Mouse (Mus musculus): ENCODE data around the gene Ifi35.
A peak's percentile ranks its signal among the peaks of the same experiment; 100 is the strongest.
"Not testable (repeated sequence)": the region's sequence is repeated elsewhere in the genome, so short reads cannot be mapped to it uniquely, and the experiment has no call there.

Gene Ifi35

DNA sequence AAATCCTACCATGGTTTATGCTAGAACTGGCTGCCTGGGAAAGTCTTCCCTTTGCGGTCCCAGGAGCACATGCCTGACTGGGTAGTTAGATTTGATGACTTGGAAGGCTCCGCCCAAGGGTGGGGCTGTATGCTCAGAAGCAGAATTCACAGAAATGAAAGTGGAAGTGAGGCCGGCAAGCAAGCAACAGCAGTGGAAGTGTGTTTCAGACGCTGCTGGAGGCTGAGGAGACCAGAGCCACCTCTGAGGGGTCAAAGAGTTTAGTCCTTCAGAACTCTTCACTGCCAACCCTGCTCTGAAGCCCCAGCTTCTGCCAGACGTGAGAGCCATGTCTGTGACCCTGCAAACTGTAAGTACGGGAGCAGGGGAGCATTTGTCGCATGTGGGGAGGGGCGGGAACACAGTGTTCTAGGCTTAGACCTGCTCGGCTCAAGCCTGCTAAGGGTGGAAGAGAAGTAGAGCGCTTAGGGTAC is at the start of gene Ifi35:
TSS of gene Ifi35 (plus strand) at position 134 of the 473 bp plus-strand sequence.
- DNase-seq (ENCODE audit: low read depth in 2 of 2, low spot score in 2 of 2) = peak; percentile 48 to 64

DNA sequence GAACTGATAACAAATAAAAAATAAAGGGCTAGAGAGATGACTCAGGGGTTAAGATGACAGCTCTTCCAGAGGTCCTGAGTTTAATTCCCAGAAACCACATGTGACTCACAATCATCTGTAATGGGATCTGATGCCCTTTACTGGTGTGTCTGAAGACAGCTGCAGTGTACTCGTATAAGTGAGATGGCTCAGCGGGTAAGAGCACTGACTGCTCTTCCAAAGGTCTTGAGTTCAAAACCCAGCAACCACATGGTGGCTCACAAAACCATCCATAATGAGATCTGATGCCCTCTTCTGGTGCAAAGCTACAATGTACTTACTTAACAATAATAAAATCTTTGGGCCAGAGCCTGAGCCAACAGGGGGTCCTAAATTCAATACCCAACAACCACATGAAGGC is 32.9 kb upstream of the Ifi35 start:
- no peak for DNase-seq (ENCODE audit: low read depth in 2 of 2, low spot score in 2 of 2)

DNA sequence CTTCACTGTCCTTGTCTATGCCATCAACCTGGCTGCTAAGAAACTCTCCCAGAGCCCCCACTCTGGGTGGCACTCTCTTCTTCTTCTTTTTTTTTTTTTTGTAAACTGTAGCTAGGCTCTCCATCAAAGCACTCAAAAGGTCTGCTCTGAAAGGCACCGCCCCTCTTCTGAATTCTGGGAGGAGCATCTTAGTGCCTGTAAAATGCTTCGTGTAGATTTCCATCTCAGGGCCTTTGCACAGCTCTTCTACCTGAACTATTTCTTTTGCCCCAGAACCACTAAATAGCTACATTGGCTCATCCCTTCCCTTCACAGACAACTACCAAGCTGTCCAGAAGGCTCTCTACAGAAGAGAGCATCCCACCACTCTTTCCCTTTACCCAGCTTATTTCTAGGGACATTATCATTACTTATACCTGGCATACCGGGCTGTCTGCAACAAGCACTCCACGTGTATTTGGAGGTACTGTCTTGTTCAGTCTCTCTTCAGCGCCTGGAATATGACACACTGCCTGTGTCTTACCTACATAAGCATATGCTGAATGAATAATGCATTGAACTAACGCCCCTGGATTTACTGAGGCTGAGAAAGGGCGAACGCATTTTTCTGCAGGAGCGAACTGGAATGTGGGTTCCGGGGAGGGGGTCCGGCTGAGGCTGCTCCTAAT is 31.6 kb upstream of the Ifi35 start:
- DNase-seq (ENCODE audit: low read depth in 2 of 2, low spot score in 2 of 2) = no peak

DNA sequence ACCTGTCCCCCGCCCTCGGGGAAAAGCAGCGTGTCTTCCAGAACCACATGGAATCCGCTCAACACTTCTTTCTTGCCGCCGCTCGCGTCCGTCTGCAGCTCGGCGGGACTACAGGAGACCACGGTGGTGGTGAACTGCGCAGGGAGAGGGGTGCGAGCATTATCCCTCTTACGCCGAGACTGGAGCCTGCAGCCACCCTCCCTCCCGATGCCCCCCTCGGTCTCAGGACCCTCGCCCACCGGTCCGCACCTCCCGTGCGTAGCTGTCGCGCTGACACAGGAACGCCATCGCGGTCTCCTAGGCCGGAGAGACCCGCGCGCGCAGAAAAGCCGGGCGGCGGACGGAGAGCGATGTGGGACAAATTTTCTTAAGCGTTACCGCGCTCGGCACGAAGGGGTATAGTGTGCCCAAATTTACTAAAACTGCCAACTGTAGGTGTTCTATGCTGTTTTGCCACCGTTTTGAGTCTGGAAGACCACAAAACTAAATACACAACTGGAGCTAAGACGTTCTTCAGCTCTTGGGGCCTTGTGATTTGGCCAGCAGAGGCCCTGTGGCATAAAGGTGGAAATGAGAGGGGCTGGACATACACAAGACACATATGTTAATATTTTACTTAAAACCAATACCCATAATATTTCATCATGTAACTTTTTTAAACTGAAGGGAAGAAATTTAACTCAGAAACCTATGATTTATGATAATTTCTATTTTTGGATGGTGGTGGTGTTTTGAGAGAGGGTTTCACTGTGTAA is 30.9 kb upstream of the Ifi35 start, which contains the start of gene Aarsd1:
TSS of gene Aarsd1 (minus strand) at position 515 of the 755 bp plus-strand sequence.
- DNase-seq (ENCODE audit: low read depth in 2 of 2, low spot score in 2 of 2) = peak; percentile 73 to 86

DNA sequence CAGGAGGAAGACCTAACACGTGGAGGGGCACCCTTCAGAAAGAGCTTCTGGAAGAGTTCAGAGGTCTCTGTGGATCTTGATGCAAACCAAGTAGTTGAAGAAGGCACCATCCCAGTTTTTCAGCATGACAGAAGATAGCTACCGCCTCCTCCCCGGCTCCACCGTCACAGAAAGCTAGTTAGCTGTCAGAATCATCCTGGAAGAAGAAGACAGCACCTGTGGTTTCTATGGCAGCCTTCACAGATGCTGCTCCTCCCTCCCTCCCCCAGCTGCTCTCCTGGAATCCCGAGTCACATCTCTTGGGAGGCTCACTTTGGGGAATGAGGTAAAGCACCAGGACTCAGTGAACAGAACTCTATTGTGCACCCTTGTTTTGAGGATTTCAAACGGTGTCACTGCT is 29.2 kb upstream of the Ifi35 start:
- no peak for DNase-seq (ENCODE audit: low read depth in 2 of 2, low spot score in 2 of 2)

DNA sequence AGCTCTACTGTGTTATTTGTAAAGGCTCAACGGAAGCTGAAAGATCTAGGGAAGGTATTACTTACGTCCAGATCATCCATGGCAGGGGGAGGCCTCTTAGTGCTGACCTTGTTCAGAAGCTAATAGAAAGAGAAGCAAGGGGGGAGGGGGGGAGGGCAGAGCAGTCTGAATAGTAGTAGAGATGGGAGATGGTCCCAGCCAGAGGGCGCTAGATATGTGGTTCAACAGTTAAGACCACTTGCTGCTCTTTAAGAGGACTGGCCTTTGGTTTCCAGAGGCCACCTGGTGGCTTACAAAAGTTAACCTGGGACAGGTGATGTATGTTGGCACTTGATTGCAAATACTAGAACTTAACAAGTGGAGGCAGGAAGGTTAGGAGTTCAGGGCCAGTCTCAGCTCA is 28.6 kb upstream of the Ifi35 start:
- no peak for DNase-seq (ENCODE audit: low read depth in 2 of 2, low spot score in 2 of 2)

DNA sequence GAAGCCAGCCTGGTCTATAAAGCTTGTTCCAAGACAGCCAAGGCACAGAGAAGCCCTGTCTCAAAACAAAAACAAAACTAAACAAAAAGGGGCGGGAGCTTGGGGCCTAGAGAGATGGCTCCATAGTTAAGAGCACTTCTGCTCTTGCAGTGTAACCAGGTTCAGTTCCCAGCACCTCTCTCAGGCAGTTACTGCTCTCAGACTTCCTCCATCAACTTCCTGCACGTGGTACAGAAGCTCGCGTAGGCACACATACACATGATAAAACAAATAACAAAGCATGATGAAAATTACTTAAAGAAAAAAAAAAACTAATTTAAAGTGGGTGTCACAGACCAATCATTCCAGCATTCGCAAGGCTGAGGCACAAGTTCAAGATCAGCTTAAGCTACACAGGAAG is 28.1 kb upstream of the Ifi35 start:
- no peak for DNase-seq (ENCODE audit: low read depth in 2 of 2, low spot score in 2 of 2)

DNA sequence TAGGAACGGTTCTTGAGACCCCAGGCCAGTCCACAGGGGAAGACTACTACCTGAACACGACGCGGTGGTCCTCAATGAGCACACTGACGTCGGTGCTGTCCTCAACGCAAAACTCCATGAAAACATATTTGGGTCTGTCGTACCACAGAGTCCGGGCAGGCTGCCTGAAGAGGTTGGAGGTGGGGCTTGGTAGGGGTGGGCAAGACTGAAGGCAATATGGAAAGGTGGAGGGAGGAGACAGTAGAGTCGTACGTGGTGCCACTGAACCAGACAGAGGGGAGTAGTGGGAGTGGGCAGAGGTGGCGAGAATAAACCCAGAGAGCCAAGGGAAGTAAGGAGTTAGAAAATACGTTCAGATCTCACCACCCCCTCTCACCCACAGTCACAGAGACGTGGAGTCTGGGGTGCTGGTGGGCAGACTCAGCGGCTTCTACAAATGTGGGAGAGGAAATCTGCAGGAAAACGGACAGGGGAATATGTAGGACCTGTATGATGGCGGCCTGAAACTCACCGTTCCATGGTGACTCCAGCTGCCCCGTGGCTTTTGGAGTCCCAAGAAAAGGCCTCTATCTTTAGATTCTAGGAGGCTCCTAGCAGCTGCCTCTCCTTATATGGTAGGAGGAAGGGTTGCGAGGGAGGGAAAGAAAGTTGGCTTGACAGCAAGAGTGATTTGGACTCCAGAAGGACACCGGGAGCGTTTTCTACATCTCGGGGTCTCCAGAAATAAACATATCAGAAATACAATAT is 23.9 kb upstream of the Ifi35 start, which contains the start of gene Gm27029:
TSS of gene Gm27029 (minus strand) at position 692 of the 747 bp plus-strand sequence.
- peak in 1 of 2 experiments; percentile 16 for DNase-seq (ENCODE audit: low read depth in 2 of 2, low spot score in 2 of 2)

DNA sequence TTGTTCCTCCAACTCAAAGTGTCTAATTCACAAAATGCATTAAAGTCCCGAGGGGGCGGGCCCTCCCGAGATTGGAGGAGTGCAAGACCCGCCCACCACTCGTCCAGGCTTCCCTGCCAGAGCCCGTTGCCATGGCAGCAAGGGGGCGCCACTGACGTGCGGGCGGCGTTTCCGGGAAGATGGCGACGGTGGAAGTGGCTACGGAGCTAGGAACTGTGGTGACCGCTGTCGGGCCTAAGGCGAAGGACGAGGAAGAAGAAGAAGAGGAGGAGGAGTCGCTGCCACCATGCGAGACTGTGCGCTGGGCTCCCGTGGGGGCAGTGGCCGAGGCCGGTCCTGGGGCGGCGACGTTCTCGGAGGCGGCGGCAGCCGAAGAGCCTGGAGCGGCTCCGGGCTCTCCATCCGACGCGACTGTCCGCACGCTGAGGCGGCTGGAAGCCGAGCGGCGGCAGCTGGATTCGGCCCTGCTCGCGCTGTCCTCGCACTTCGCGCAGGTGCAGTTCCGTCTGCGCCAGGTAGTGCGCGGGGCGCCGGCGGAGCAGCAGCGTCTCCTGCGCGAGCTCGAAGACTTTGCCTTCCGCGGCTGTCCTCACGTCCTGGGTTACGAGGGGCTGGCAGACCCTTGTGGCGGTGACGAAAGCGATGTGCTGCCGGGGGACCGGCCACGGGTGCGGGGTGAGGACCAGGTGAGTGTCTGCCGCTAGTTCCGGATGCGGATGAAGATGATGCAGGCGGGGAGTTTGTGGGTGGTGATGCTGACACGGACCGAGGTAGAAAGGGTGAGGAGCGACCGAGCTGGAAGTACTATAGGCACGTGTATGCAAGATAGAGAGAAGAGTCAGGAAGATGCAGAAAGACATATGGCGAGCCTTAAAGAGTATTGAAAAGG is 23.0 kb upstream of the Ifi35 start, which contains the start of the genes Rundc1 and Ptges3l:
TSS of gene Rundc1 (plus strand) at position 161 of the 889 bp plus-strand sequence.
TSS of gene Ptges3l (minus strand) at position 409 of the 889 bp plus-strand sequence.
- DNase-seq (ENCODE audit: low read depth in 2 of 2, low spot score in 2 of 2) = peak; percentile 96 to 99

DNA sequence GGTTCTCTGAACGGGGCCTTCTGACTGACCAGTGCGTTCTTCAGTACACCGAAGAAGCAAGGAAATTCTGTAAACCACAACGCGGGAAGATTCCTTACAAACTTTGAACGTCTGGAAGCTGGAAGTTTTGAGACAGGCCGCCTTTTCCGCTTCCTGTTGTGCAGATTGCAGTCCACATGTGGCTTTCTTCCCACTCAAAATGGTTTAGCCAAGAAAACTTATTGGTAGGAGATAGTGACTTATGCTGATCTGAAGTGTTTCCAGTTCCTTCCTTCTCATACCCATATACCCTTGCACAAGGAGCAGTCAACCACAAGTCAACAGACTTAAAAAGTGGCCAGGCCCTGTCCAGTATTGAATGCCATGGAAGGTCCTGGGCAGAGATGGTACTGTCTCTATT is 22.0 kb upstream of the Ifi35 start:
- no peak for DNase-seq (ENCODE audit: low read depth in 2 of 2, low spot score in 2 of 2)

DNA sequence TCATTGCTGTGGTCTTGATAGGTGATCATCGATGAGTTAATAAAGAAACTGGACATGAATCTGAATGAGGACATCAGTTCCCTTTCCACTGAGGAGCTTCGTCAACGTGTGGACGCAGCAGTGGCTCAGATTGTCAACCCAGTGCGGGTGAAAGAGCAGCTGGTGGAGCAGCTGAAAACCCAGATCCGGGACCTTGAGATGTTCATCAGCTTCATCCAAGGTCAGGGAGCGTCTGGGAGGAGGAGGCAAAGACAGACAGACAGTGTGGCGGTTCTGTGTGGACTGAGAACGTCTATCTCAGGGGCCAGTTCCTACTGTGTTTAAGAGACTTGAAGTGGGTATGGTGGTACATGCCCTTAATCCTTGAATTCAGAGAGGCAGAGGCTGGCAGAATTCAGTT is 16.9 kb upstream of the Ifi35 start:
- DNase-seq (ENCODE audit: low read depth in 2 of 2, low spot score in 2 of 2) = no peak

DNA sequence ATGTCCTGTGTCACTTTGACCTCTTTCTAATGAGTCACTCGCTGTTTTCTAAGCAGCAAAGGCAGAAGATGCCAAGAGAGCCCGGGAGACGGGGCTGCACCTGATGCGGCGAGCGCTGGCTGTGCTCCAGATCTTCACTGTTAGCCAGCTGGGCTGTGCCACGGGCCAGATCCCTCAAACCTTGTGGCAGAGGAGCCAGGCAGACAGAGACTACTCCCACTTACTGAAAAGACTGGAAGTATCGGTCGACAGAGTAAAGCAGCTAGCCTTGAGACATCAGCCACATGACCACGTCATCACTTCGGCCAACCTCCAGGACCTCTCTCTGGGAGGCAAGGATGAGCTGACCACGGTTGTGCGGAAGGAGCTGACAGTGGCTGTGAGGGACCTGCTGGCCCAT is 14.8 kb upstream of the Ifi35 start:
- no peak for DNase-seq (ENCODE audit: low read depth in 2 of 2, low spot score in 2 of 2)

DNA sequence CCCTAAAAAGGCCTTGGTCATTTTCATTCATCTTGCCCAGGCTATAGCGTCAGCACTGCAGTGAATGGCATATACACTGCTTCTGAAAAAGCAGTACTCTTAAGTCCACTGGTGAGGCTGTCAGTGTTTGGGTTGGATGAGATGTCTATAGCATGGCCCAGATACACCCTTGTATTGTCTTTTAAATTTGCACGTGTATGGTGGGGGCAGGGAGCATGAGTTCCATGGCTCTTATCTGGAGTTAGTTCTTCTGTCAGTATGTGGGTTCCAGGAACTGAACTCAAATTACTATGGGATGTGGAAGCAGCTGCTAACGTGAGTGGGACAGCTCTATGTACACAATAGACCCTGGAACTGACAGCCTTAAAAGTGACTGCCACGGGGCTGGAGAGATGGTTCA is 12.4 kb upstream of the Ifi35 start:
- DNase-seq (ENCODE audit: low read depth in 2 of 2, low spot score in 2 of 2) = no peak

DNA sequence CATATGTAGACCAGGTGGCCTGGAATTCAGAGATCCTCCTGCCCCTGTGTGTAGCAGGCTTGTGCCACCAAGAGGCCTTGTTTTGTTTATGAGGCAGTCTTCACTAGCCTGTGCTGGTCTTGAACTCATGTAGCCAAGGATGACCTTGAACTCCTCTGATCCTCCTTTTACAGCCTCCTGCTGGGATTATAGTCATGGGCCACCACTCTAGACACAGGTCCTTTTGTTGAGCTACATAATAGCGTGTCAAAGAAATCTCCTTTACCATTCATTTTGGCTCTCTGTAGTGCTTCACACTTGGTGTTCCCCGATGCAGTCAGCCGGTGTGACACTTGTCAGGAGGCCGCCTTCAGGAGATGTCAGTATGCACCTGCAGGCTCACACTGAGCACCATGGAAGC is 11.3 kb upstream of the Ifi35 start:
- no peak for DNase-seq (ENCODE audit: low read depth in 2 of 2, low spot score in 2 of 2)

DNA sequence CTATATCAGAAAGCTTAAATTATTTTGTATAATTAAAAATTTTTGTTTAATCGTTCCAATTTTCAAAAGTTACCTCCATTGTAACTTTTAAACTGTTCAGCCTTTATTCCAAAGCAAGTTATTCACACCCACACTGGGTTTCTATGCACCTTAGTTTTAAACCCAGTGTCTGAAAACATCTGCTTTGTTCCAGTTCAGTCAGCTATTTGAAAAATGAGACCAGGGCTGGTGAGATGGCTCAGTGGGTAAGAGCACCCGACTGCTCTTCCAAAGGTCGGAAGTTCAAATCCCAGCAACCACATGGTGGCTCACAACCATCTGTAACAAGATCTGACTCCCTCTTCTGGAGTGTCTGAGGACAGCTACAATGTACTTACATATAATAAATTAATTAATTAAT is 10.2 kb upstream of the Ifi35 start:
- not testable (repeated sequence) for DNase-seq (ENCODE audit: low read depth in 2 of 2, low spot score in 2 of 2)

DNA sequence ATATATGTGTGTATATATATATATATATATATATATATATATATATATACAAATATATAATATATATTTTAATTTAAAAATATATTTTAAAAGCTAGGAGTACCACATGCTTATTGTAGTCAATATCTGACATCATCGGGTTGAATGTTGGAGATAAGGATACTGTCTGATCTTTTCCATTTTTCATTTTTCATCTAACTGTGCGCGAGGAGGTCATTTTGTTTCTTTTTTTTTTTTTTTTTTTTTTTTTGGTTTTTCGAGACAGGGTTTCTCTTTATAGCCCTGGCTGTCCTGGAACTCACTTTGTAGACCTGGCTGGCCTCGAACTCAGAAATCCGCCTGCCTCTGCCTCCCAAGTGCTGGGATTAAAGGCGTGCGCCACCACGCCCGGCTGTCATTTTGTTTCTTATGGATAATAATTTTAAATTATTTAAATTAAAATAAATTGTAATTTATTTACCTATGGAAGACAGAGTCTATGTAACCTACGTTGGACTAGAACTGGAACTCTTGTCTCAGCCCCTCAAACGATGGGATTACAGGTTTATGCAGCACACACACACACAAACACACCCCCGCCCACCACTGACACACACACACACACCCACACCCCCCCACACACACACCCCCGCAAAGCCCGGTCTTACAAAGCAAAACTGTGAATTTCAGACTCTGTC is 6.6 kb upstream of the Ifi35 start:
- DNase-seq (ENCODE audit: low read depth in 2 of 2, low spot score in 2 of 2) = not testable (repeated sequence)

DNA sequence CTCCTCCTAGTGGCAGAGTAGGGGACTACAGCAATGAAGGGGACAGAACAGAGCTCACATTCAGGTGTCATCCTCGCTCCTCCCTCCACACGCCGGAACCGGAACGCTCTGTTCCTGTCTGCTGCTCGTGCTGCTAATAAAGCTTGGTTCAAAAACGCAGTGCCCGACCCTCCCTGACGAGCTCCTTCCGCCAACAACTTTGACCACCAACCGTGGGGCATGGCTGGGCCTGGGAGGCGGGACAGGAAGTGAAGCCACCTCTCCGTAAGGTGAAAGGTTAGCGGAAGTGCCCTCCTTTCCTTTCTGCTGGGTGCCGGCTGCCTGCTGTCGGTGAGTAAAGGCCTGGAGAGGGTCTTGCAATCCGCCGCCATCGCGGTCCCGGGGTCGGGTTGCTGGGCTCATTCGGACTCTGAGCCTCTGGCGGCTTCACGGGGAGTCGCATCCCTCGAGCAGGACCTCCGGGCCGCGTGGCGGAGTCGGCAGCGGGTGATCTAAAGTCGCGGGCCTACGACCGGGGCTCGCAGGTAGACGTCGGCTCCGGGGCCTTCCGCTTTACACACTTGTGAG is 6.0 kb upstream of the Ifi35 start, which contains the start of gene Rpl27:
TSS of gene Rpl27 (plus strand) at position 172 of the 567 bp plus-strand sequence.
- DNase-seq (ENCODE audit: low read depth in 2 of 2, low spot score in 2 of 2) = peak; percentile 96 to 98

DNA sequence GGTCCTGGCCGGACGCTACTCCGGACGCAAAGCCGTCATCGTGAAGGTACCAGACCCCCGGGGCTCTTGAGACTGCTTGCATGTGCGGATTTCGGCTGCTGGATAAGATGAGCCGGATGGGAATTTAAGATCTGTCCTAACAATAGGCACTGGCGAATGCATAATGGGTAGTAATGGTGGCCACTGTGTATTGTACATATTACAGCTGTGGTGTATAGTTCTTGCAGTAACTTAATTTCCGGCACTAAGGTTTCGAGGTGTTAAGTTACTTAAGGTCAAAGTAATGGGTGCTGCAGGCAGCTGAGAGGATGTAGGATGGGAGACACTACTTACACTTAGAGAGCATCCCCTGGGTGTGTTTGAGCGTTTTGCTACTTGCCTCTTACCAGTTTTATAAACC is 5.4 kb upstream of the Ifi35 start:
- DNase-seq (ENCODE audit: low read depth in 2 of 2, low spot score in 2 of 2) = no peak

DNA sequence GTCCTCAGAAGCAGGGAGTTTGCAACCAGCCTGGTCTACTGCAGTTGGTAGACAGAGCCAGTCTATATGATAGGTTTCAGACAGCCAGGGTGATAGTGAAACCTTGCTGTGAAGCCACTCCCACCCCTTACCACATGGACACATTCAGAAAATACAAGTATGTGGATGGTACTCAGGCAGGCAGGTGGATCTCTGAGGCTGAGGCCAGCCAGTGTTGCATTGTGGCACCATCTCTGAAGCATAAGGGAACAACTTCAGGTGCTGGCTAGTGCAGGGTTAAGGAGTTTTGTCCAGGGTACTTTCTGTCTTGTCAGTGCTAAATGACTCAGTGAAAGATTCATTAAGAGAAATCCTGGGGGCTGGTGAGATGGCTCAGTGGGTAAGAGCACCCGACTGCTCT is 1.9 kb upstream of the Ifi35 start:
- no peak for DNase-seq (ENCODE audit: low read depth in 2 of 2, low spot score in 2 of 2)
